In genomic region chr12:111249095-111249494, GRCm38 (mm10) we compare ENCODE assay signal across 19 mouse cellular contexts. TPM values are rescaled to one million over a fixed set of nuclear protein-coding genes. Genes with fewer than 3 reads are reported as not detected.
DNase-seq lines count a peak whose midpoint lies in the region; ATAC-seq and TF ChIP-seq lines count a peak whose summit lies in the region.
"Had no signal": no experiment of that assay in that cellular context is flagged by ENCODE, and none has a peak within 500 bp of the region (broad histone marks: within the 10 kb centered on the region; RNA-seq: fewer than 3 reads in every experiment).

No protein-coding gene starts in this region.

- no peak for DNase-seq in hindbrain, postnatal 0 days (ENCODE audit: low spot score)
- no peak for DNase-seq in hindbrain, embryonic 11.5 days (ENCODE audit: low spot score)
- DNase-seq in left cerebral cortex, adult 2 months (ENCODE audit: extremely low spot score in 1 of 2, low spot score in 2 of 2), result no peak
- no peak for DNase-seq in left cerebral cortex, postnatal 14 days (ENCODE audit: low spot score in 2 of 2)
- DNase-seq in kidney, postnatal 36 days, result peak; percentile 47 to 54
- no peak for DNase-seq in adrenal gland, adult 2 months
- DNase-seq: adrenal gland, adult 8-10 months; cerebellum, adult 9-10 months; gastrocnemius, postnatal 25 days; left cerebral cortex, postnatal 4 days; right cerebral cortex, adult 18-20 months; thymus, postnatal 36 days had no signal

- TF ChIP-seq POLR2A in ES-Bruce4 (IDR thresholded peaks at IDR 0.05; ENCODE audit: insufficient read depth, low read length), result no peak

- no peak overlapping the region for H3K4me2 ChIP-seq in hindbrain, postnatal 0 days (ENCODE audit: low read depth, low read length)
- no peak overlapping the region for H3K4me2 ChIP-seq in hindbrain, embryonic 11.5 days (replicated peaks; ENCODE audit: low read depth, low read length)
- H3K4me2 ChIP-seq: forebrain, embryonic 13.5 days; lung, embryonic 15.5 days; midbrain, embryonic 12.5 days; neural tube, embryonic 12.5 days had no signal

- 65% methylated on average over 3 of the region's 3 CpGs for WGBS in hindbrain, postnatal 0 days
- 71% methylated on average over 3 of the region's 3 CpGs for WGBS in hindbrain, embryonic 11.5 days

- no peak for ATAC-seq in hindbrain, postnatal 0 days
- no peak for ATAC-seq in hindbrain, embryonic 11.5 days (ENCODE audit: low FRiP score)
- ATAC-seq: forebrain, embryonic 13.5 days had no signal

- intact Hi-C loops in left cerebral cortex, adult 2 months (cut with DNase I), result no loop called here
- intact Hi-C loops in left cerebral cortex, postnatal 14 days (cut with DNase I), result no loop called here

- no peak overlapping the region for H3K27ac ChIP-seq in hindbrain, postnatal 0 days
- no peak overlapping the region for H3K27ac ChIP-seq in hindbrain, embryonic 11.5 days (ENCODE audit: low read depth, low read length)
- no peak overlapping the region for H3K27ac ChIP-seq in left cerebral cortex, adult 2 months
- no peak overlapping the region for H3K27ac ChIP-seq in ES-Bruce4 (ENCODE audit: insufficient read depth, low read length)
- H3K27ac ChIP-seq: forebrain, embryonic 13.5 days; hindbrain, embryonic 10.5 days; lung, embryonic 15.5 days; macrophage; midbrain, embryonic 12.5 days; neural tube, embryonic 12.5 days had no signal

- TF ChIP-seq CTCF in hindbrain, postnatal 0 days (IDR thresholded peaks at IDR 0.05; ENCODE audit: low read depth), result peak; percentile 14; the same call in 1 of the 2 replicates
- peak; percentile 49 for TF ChIP-seq CTCF in left cerebral cortex, adult 2 months (IDR thresholded peaks at IDR 0.05)
- TF ChIP-seq CTCF in ES-Bruce4 (IDR thresholded peaks at IDR 0.05; ENCODE audit: low read depth, low read length), result peak; percentile 3

- no peak for TF ChIP-seq EP300 in ES-Bruce4 (IDR thresholded peaks at IDR 0.05; ENCODE audit: insufficient read depth, low read depth, low read length)

- H3K27me3 ChIP-seq in hindbrain, postnatal 0 days (ENCODE audit: insufficient read depth, low read length), result no peaks in the 10 kb centered on the region
- no peaks in the 10 kb centered on the region for H3K27me3 ChIP-seq in hindbrain, embryonic 11.5 days (ENCODE audit: control insufficient read depth, insufficient read depth, low read length)
- no peaks in the 10 kb centered on the region for H3K27me3 ChIP-seq in ES-Bruce4 (ENCODE audit: control insufficient read depth, insufficient read depth, low read length, poor library complexity, severe bottlenecking)
- H3K27me3 ChIP-seq: forebrain, embryonic 13.5 days; lung, embryonic 15.5 days; midbrain, embryonic 12.5 days; neural tube, embryonic 12.5 days had no signal

- H3K4me1 ChIP-seq in hindbrain, postnatal 0 days (ENCODE audit: insufficient read depth, low read length), result no peaks in the 10 kb centered on the region
- H3K4me1 ChIP-seq in hindbrain, embryonic 11.5 days (replicated peaks; ENCODE audit: control insufficient read depth, insufficient read depth, low read length), result no peaks in the 10 kb centered on the region
- no peaks in the 10 kb centered on the region for H3K4me1 ChIP-seq in ES-Bruce4 (ENCODE audit: control insufficient read depth, insufficient read depth, low read length)
- H3K4me1 ChIP-seq: forebrain, embryonic 13.5 days; lung, embryonic 15.5 days; midbrain, embryonic 12.5 days; neural tube, embryonic 12.5 days had no signal

- H3K9me3 ChIP-seq in hindbrain, postnatal 0 days (ENCODE audit: low read length), result no peaks in the 10 kb centered on the region
- H3K9me3 ChIP-seq in hindbrain, embryonic 11.5 days (ENCODE audit: control insufficient read depth, low read length), result no peaks in the 10 kb centered on the region
- no peaks in the 10 kb centered on the region for H3K9me3 ChIP-seq in ES-Bruce4 (replicated peaks; ENCODE audit: control insufficient read depth, insufficient read depth, low read length, poor library complexity, severe bottlenecking)
- H3K9me3 ChIP-seq: forebrain, embryonic 13.5 days; hindbrain, embryonic 10.5 days; lung, embryonic 15.5 days; midbrain, embryonic 12.5 days; neural tube, embryonic 12.5 days had no signal

- H3K4me3 ChIP-seq in hindbrain, postnatal 0 days (ENCODE audit: low read length), result no peak overlapping the region
- no peak overlapping the region for H3K4me3 ChIP-seq in hindbrain, embryonic 11.5 days (ENCODE audit: low read depth, low read length)
- no peak overlapping the region for H3K4me3 ChIP-seq in left cerebral cortex, adult 2 months
- H3K4me3 ChIP-seq in ES-Bruce4 (ENCODE audit: low read depth, low read length), result no peak overlapping the region
- H3K4me3 ChIP-seq: forebrain, embryonic 13.5 days; hindbrain, embryonic 10.5 days; lung, embryonic 15.5 days; midbrain, embryonic 12.5 days; neural tube, embryonic 12.5 days had no signal

- peaks cover 11% of the 10 kb centered on the region; the same call in 1 of the 2 replicates for H3K36me3 ChIP-seq in hindbrain, postnatal 0 days (ENCODE audit: insufficient read depth, low read length)
- peaks cover 3% of the 10 kb centered on the region; the same call in 1 of the 2 replicates for H3K36me3 ChIP-seq in hindbrain, embryonic 11.5 days (ENCODE audit: control insufficient read depth, insufficient read depth, low read length)
- no peaks in the 10 kb centered on the region for H3K36me3 ChIP-seq in ES-Bruce4 (ENCODE audit: control insufficient read depth, insufficient read depth, low read length, poor library complexity, severe bottlenecking)

- H3K9ac ChIP-seq in hindbrain, postnatal 0 days (replicated peaks; ENCODE audit: low read length), result no peak overlapping the region
- H3K9ac ChIP-seq in hindbrain, embryonic 11.5 days (ENCODE audit: low read depth, low read length), result no peak overlapping the region
- H3K9ac ChIP-seq in ES-Bruce4 (ENCODE audit: low read depth, poor library complexity, severe bottlenecking), result no peak overlapping the region
- H3K9ac ChIP-seq: forebrain, embryonic 13.5 days; lung, embryonic 15.5 days; midbrain, embryonic 12.5 days; neural tube, embryonic 12.5 days had no signal

RNA-seq across cellular contexts. Expression of gene Amn, which starts 21.8 kb away (rescaled TPM):
- 82.6 and 133 TPM in 2 replicates for total RNA-seq in hindbrain, postnatal 0 days (2014; rRNA removed)
- polyA plus RNA-seq in hindbrain, postnatal 0 days (2015; fragmentation: Nextera tagmentation; extraction: Ambion mirVana), result 97.6 and 106 TPM in 2 replicates
- polyA plus RNA-seq in hindbrain, embryonic 11.5 days (2014; fragmentation: Nextera tagmentation; extraction: Ambion mirVana), result 0.76 TPM in 1 of 2 replicates, not detected in the other
- total RNA-seq in left cerebral cortex, adult 2 months (2021), result 1 to 10 TPM; 8.0 to 10.0 TPM
- total RNA-seq in left cerebral cortex, postnatal 14 days (2021), result 10 to 100 TPM; 15.1 to 18.7 TPM
- 1.6 and 1.9 TPM in 2 replicates for polyA plus RNA-seq in ES-Bruce4 (2011; ENCODE audit: insufficient read depth, insufficient read length, low read depth, missing spikeins)
- total RNA-seq in adrenal gland, adult 2 months (2021), result not detected
- polyA plus RNA-seq in adrenal gland, adult 2 months (2012; rRNA removed), result 0.17 and 0.62 TPM in 2 replicates
- total RNA-seq: gastrocnemius, postnatal 25 days had no signal
- polyA plus RNA-seq: macrophage had no signal

Comparison
In these comparisons a context has a peak if more than half of its experiments do, and no peak if none do; other contexts are left out.
1. DNase-seq: peak in kidney, postnatal 36 days (2 of 2); none in hindbrain, postnatal 0 days (single experiment), hindbrain, embryonic 11.5 days (single experiment), left cerebral cortex, adult 2 months (0 of 2), left cerebral cortex, postnatal 14 days (0 of 2) and adrenal gland, adult 2 months (single experiment).
2. RNA of gene Amn, which starts 21.8 kb away (total RNA-seq): 82.6 to 133 TPM in hindbrain, postnatal 0 days, 15.1 to 18.7 TPM in left cerebral cortex, postnatal 14 days and 8.0 to 10.0 TPM in left cerebral cortex, adult 2 months; not detected in adrenal gland, adult 2 months; every median in the first group is over 4 times any median in the second.
3. Peak in every context shown above with its lines, with median percentiles within 50 percentile points of each other: CTCF ChIP-seq.